Mouse (Mus musculus) liver, postnatal 0 days (tissue): Measurements from ENCODE around the gene Zkscan3.

ENCODE experiments used
- CTCF ChIP-seq: sonication (generic); IDR thresholded peaks from 2 replicates; pipeline ENCODE4 v1.5.1; 2016; ENCODE audit warnings: antibody characterized with exemption, low read depth
- EP300 ChIP-seq: IDR thresholded peaks from 2 replicates; pipeline ENCODE4 v1.6.1; 2016; ENCODE audit warnings: antibody characterized with exemption, low read depth, mild to moderate bottlenecking

- no peak for TF ChIP-seq EP300
- TF ChIP-seq CTCF: no peak
Measured at GRCm38 (mm10) chr13:21417298-21418010, 14.9 kb upstream of the Zkscan3 start.
